Mouse (Mus musculus): ENCODE measurements at regions not wholly inside any gene's neighbourhood (a gene's known extent, or its start where the extent isn't known, plus 50 kb on each side); places are given as distances from the start of the nearest gene placed in this dataset.

DNA sequence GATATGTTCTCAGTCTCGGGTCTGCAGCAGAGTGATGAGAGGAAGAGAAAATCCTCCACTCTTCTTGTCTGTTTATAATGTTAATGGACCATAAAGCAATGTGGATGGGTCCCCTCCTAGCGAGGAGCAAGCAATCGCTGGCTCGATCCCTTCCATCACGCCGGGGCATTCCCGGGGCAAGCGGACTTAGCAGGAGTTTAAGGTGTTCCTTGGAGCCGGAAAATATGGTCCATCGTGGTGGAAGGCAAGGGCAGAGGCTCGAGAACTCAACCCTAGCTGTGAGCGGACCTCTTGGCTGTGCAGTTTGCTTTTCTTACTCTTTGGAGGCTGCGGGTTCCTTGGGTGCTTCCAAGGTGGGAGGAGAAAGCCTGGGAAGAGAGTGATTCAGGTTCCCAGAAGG lies 127.1 kb upstream of the Dpyd start:
- Histone ChIP-seq H3K9me3 (ENCODE audit: control insufficient read depth, low read length) (no peaks in the 10 kb centered on the region), H3K27me3 (replicated peaks; ENCODE audit: control insufficient read depth, insufficient read depth, low read length) (peaks cover 37% of the 10 kb centered on the region), H3K36me3 (ENCODE audit: control insufficient read depth, insufficient read depth, low read length) (no peaks in the 10 kb centered on the region), H3K9ac (ENCODE audit: low read depth, low read length) (no peak overlapping the region), H3K27ac (ENCODE audit: low read length) (no peak overlapping the region), H3K4me2 (ENCODE audit: low read depth, low read length) (peak overlapping the region; percentile 23), H3K4me3 (ENCODE audit: low read length) (peak overlapping the region; percentile 54), H3K4me1 (ENCODE audit: control insufficient read depth, insufficient read depth, low read length) (peaks cover 8% of the 10 kb centered on the region; the same call in 1 of the 2 replicates)
- WGBS, result 2% methylated on average over 13 of the region's 13 CpGs
- ATAC-seq, result no peak

DNA sequence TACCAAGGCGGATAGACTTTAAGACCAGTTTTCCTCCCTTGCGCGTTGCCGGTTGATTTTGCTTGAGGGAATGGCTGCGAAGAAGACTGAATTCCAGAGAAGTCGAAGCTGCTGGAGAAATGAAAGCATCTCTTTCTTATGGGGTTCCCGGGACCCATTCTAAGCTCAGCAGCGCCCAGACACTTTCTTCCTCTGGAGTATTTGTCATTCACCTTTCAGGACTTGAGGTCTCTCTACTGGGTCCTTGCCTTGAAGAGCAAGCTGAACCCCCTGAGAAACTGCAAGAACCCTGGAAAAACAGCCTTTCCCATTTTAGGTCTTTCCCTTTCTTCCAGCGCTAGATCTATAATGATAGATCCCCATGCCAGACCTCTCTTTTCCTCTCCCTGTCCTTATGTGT lies 126.7 kb upstream of the Dpyd start:
- H3K36me3 ChIP-seq (ENCODE audit: control insufficient read depth, insufficient read depth, low read length), result no peaks in the 10 kb centered on the region
- peak overlapping the region; percentile 54 for H3K4me3 ChIP-seq (ENCODE audit: low read length)
- no peaks in the 10 kb centered on the region for H3K9me3 ChIP-seq (ENCODE audit: control insufficient read depth, low read length)
- WGBS, result 10% methylated on average over 9 of the region's 9 CpGs
- peaks cover 37% of the 10 kb centered on the region for H3K27me3 ChIP-seq (replicated peaks; ENCODE audit: control insufficient read depth, insufficient read depth, low read length)
- H3K4me1 ChIP-seq (ENCODE audit: control insufficient read depth, insufficient read depth, low read length), result peaks cover 8% of the 10 kb centered on the region; the same call in 1 of the 2 replicates
- no peak overlapping the region for H3K27ac ChIP-seq (ENCODE audit: low read length)
- H3K9ac ChIP-seq (ENCODE audit: low read depth, low read length), result no peak overlapping the region
- no peak for ATAC-seq
- peak overlapping the region; percentile 23 for H3K4me2 ChIP-seq (ENCODE audit: low read depth, low read length)

DNA sequence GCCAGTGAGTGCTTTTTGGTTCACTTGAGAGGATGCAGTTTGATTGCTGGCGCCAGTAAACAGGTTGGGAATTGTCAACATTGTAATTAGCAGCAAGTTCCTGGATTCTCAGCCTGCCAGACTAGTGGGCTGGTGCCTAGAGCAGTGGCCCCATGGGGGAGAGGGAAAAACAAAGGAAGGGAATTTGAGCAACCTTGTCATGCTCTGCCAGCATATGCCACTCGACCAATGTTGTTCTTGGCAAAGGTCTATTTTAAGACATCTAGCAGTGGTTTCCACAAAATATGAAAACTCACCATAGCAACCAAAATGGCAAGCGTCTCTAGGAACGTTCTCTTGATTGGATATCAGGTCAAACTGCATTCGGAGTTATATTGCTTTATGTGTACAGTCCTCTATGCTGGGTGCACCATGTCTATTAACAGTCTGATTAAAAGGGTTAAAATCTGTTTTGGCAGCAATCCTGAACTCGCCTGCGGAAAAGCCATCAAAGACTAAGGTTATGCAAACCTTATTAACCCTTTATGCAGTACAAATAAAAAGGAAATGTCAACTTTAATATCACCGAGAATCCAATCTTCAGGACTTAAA lies 118.1 kb upstream of the Dpyd start:
- H3K27ac ChIP-seq (ENCODE audit: low read length), result no peak overlapping the region
- no peaks in the 10 kb centered on the region for H3K9me3 ChIP-seq (ENCODE audit: control insufficient read depth, low read length)
- H3K27me3 ChIP-seq (replicated peaks; ENCODE audit: control insufficient read depth, insufficient read depth, low read length), result no peaks in the 10 kb centered on the region
- H3K4me1 ChIP-seq (ENCODE audit: control insufficient read depth, insufficient read depth, low read length), result no peaks in the 10 kb centered on the region
- H3K4me2 ChIP-seq (ENCODE audit: low read depth, low read length), result no peak overlapping the region
- H3K9ac ChIP-seq (ENCODE audit: low read depth, low read length), result no peak overlapping the region
- 55% methylated on average over 8 of the region's 8 CpGs for WGBS
- H3K4me3 ChIP-seq (ENCODE audit: low read length), result no peak overlapping the region
- no peak for ATAC-seq
- H3K36me3 ChIP-seq (ENCODE audit: control insufficient read depth, insufficient read depth, low read length), result no peaks in the 10 kb centered on the region

DNA sequence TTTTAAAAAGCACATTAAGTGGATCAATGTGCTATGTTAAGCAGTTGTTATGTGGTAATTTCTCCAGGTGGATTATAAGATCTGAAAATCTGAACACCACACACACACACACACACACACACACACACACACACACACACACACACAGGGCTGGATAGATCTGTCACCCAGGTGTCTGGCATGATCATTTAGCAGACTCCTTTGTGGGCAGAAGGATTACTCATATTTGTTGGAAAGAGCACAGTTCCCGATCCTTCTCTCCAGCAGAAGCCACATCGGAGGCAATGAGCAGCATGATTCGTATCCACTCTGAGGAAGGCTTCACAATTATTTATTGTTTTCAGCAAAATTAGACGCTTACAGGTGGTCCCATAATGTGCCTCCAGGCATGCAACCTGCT lies 116.6 kb upstream of the Dpyd start:
- H3K4me2 ChIP-seq (ENCODE audit: low read depth, low read length), result no peak overlapping the region
- WGBS, result 72% methylated on average over 4 of the region's 4 CpGs
- H3K9me3 ChIP-seq (ENCODE audit: control insufficient read depth, low read length), result no peaks in the 10 kb centered on the region
- H3K4me3 ChIP-seq (ENCODE audit: low read length), result no peak overlapping the region
- no peak overlapping the region for H3K9ac ChIP-seq (ENCODE audit: low read depth, low read length)
- no peak for ATAC-seq
- no peaks in the 10 kb centered on the region for H3K27me3 ChIP-seq (replicated peaks; ENCODE audit: control insufficient read depth, insufficient read depth, low read length)
- H3K36me3 ChIP-seq (ENCODE audit: control insufficient read depth, insufficient read depth, low read length), result no peaks in the 10 kb centered on the region
- H3K27ac ChIP-seq (ENCODE audit: low read length), result no peak overlapping the region
- no peaks in the 10 kb centered on the region for H3K4me1 ChIP-seq (ENCODE audit: control insufficient read depth, insufficient read depth, low read length)

DNA sequence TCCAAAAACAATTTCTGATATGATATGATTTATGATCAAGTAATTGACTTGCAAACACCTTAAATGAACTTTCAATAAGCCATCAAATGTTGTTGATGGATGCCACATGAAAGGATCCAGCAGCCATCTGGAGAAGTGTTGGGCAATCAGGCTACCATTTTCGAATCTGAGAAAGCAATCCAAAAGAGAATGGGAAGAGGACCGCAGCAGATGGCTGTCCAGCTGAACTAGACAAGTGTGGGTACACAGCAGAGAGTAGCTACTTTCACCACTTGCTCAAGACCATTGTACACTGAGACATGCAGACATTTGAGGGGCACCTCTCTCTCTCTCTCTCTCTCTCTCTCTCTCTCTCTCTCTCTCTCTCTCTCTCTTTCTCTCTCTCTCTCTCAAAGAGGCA lies 102.3 kb upstream of the Dpyd start:
- Histone ChIP-seq H3K4me2 (ENCODE audit: low read depth, low read length) (no peak overlapping the region), H3K4me3 (ENCODE audit: low read length) (no peak overlapping the region), H3K9me3 (ENCODE audit: control insufficient read depth, low read length) (no peaks in the 10 kb centered on the region), H3K9ac (ENCODE audit: low read depth, low read length) (no peak overlapping the region), H3K27me3 (replicated peaks; ENCODE audit: control insufficient read depth, insufficient read depth, low read length) (no peaks in the 10 kb centered on the region), H3K27ac (ENCODE audit: low read length) (no peak overlapping the region), H3K36me3 (ENCODE audit: control insufficient read depth, insufficient read depth, low read length) (no peaks in the 10 kb centered on the region), H3K4me1 (ENCODE audit: control insufficient read depth, insufficient read depth, low read length) (no peaks in the 10 kb centered on the region)
- 84% methylated on average over 2 of the region's 2 CpGs for WGBS
- ATAC-seq, result no peak

DNA sequence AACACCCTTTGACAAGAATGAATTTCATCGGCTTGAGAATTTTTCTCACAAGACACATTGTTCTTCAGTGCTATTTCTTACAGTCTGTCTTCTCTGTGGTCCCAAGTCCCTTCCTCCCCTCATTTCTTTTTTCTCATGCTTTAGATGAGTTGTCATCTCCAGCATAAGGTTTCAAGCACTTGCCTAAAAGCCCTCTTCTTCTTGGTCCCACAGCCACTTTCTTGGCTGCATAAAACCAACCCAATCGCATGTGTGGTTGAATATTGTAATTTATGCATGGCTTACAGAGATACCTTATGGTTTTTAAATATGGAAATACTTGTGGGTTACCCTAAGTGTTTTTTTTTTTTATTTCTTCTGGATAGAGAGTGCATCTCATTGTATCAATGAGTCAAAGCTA lies 96.3 kb upstream of the Dpyd start:
- H3K9me3 ChIP-seq (ENCODE audit: control insufficient read depth, low read length), result no peaks in the 10 kb centered on the region
- ATAC-seq, result no peak
- H3K4me3 ChIP-seq (ENCODE audit: low read length), result no peak overlapping the region
- 94% methylated on average over 2 of the region's 2 CpGs for WGBS
- no peaks in the 10 kb centered on the region for H3K36me3 ChIP-seq (ENCODE audit: control insufficient read depth, insufficient read depth, low read length)
- H3K27ac ChIP-seq (ENCODE audit: low read length), result no peak overlapping the region
- H3K4me2 ChIP-seq (ENCODE audit: low read depth, low read length), result no peak overlapping the region
- H3K4me1 ChIP-seq (ENCODE audit: control insufficient read depth, insufficient read depth, low read length), result no peaks in the 10 kb centered on the region
- no peak overlapping the region for H3K9ac ChIP-seq (ENCODE audit: low read depth, low read length)
- H3K27me3 ChIP-seq (replicated peaks; ENCODE audit: control insufficient read depth, insufficient read depth, low read length), result no peaks in the 10 kb centered on the region

DNA sequence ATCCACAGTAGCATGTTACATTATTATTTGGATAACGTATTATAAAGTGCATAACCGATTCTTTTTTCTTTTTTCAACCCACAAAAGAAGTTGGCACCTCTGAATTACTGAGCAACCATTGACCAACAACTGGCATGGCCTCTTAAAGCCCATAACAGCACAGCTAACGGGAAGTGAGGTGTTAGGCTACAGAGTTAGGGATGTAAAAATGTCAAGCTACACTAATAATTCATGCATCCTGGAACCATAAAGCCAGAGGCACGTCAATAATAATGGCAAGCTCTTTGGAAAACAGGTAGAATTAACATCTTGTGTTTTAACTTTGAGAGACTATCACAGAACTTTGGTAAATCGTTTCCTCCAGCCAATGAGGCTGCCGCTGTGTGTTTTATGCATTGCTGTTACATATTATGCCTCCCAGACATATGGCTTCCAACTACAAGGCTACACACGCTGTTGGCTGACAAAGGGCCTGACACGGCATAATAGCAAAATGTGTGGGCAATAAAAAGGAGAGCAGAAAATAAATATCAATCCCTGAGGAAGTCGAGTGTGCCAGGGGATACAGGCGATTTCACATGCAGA lies 89.6 kb upstream of the Dpyd start:
- no peak overlapping the region for H3K4me3 ChIP-seq (ENCODE audit: low read length)
- H3K9me3 ChIP-seq (ENCODE audit: control insufficient read depth, low read length), result no peaks in the 10 kb centered on the region
- H3K9ac ChIP-seq (ENCODE audit: low read depth, low read length), result no peak overlapping the region
- H3K27ac ChIP-seq (ENCODE audit: low read length), result no peak overlapping the region
- WGBS, result 69% methylated on average over 10 of the region's 10 CpGs
- no peak overlapping the region for H3K4me2 ChIP-seq (ENCODE audit: low read depth, low read length)
- no peaks in the 10 kb centered on the region for H3K36me3 ChIP-seq (ENCODE audit: control insufficient read depth, insufficient read depth, low read length)
- ATAC-seq, result no peak
- no peaks in the 10 kb centered on the region for H3K27me3 ChIP-seq (replicated peaks; ENCODE audit: control insufficient read depth, insufficient read depth, low read length)
- H3K4me1 ChIP-seq (ENCODE audit: control insufficient read depth, insufficient read depth, low read length), result no peaks in the 10 kb centered on the region

DNA sequence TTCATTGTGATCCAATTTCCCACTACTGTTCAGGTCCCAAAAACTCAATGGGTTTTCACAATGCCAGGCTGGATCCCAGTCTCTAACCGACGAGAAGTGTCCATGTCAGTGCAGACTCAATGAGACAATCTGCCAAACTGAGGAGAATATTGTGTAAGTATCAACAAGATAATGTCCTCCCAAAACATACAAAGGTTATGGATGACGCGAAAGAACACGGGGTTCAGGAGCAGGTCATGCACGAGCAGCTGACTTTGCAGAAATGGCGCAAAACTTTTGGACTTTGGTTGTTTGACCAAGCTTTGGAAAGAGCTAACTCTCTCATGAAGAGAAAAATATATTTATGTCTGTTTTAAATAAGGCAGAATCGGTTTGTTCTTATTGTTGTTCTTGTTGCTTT lies 83.9 kb upstream of the Dpyd start:
- H3K9me3 ChIP-seq (ENCODE audit: control insufficient read depth, low read length), result no peaks in the 10 kb centered on the region

DNA sequence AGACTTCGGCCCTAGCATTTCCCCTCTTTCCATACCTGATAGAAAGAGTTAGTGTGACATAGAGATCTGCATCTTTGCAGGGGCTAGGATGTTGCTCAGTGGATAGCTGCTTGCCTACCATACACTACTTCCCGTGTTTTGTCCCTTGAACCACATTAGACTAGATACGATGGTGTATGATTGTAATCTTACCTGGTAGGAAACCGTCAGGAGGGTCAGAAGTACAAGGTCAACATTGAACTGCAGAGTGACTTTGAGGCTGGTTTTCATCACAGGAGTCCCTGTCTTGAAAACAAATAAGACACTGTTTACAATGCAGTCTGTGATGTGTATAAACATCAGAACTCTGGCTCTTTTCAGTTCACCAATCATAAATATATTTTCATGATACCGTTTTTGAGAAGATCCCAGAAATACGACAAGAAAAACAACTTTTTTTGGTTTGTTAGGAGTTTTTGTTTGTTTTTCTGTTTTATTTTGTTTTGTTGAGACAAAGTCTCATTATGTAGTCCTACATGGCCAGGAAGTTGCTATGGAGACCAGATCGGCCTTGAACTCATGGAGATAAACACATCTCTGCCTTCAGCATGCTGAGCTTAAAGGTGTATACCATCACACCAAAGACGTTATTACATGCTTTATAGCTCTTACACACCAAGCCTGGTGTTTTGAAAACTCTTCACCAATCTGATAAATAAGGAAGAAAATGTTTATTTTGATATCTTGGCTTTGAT lies 81.2 kb upstream of the Dpyd start:
- H3K36me3 ChIP-seq (ENCODE audit: control insufficient read depth, insufficient read depth, low read length), result no peaks in the 10 kb centered on the region
- H3K9me3 ChIP-seq (ENCODE audit: control insufficient read depth, low read length), result no peaks in the 10 kb centered on the region
- no peak overlapping the region for H3K9ac ChIP-seq (ENCODE audit: low read depth, low read length)
- H3K4me2 ChIP-seq (ENCODE audit: low read depth, low read length), result no peak overlapping the region
- H3K4me3 ChIP-seq (ENCODE audit: low read length), result no peak overlapping the region
- no peaks in the 10 kb centered on the region for H3K27me3 ChIP-seq (replicated peaks; ENCODE audit: control insufficient read depth, insufficient read depth, low read length)
- no peak for ATAC-seq
- H3K27ac ChIP-seq (ENCODE audit: low read length), result no peak overlapping the region
- H3K4me1 ChIP-seq (ENCODE audit: control insufficient read depth, insufficient read depth, low read length), result no peaks in the 10 kb centered on the region
- WGBS, result 45% methylated on average over 8 of the region's 8 CpGs

More for the DNA sequence above, 83.9 kb upstream of the Dpyd start:
- Histone ChIP-seq H3K9ac (ENCODE audit: low read depth, low read length) (no peak overlapping the region), H3K4me3 (ENCODE audit: low read length) (no peak overlapping the region), H3K36me3 (ENCODE audit: control insufficient read depth, insufficient read depth, low read length) (no peaks in the 10 kb centered on the region), H3K27me3 (replicated peaks; ENCODE audit: control insufficient read depth, insufficient read depth, low read length) (no peaks in the 10 kb centered on the region), H3K27ac (ENCODE audit: low read length) (no peak overlapping the region), H3K4me2 (ENCODE audit: low read depth, low read length) (no peak overlapping the region), H3K4me1 (ENCODE audit: control insufficient read depth, insufficient read depth, low read length) (no peaks in the 10 kb centered on the region)
- ATAC-seq, result no peak
- 86% methylated on average over 8 of the region's 8 CpGs for WGBS
